Mouse (Mus musculus) kidney, adult 11 months (tissue): Measurements from ENCODE around the gene 2010111I01Rik.

ENCODE experiments used
- DNase-seq: peaks from one replicate; pipeline ENCODE4 v3.0.0; 2022

The 2010111I01Rik gene

GRCm38 (mm10) chr13:63360111-63360885 lies 395.6 kb downstream of the 2010111I01Rik start:
- no peak for DNase-seq

GRCm38 (mm10) chr13:63361755-63362154 lies 397.1 kb downstream of the 2010111I01Rik start:
- DNase-seq = no peak

- DNase-seq = no peak
These were observed 408.9 kb downstream of the 2010111I01Rik start for GRCm38 (mm10) chr13:63373460-63374166.
